Mouse (Mus musculus): ENCODE results near the gene Gm37419.

Gene Gm37419

DNA sequence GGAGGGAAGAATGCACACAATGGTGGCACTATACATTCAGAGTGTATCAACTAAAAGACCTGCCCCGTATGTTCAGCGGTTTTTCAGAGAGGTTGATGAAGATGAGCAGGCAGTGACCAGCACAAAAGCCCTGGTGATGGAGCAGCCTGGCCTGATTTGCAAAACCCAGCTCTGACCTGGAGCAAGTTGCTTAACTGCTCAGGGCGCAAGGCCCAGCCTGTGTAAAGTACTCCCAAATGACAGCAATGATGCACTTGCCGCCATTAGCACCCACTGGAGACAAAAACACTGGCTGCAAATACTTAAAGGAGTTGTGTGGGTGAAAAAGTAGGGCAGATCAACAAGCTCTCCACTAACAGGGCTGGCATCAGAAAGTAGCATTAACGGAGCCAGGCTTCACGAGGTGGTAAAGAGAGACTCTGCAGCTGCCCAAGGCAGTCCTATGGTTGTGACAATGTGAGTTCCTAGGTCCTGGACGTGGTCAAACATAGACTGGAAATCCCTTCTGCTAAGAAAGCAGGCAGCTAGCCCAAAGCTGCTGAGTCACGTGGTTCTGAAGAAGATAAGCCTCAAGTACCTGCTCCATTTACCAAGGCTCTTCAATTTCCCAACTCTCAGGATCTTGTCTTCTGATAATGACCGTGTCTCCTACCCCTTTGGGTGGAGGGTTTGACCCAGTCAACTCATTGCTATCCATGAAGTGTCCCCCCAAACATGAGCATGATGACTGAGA is 14.5 kb upstream of the Gm37419 start:
- no peaks in the 10 kb centered on the region; the same call in 1 of the 2 replicates for H3K27me3 ChIP-seq (ENCODE audit: insufficient read depth, low read length)
- H3K4me3 ChIP-seq (replicated peaks; ENCODE audit: low read length), result no peak overlapping the region
- H3K36me3 ChIP-seq (ENCODE audit: insufficient read depth, low read length), result peaks cover 5% of the 10 kb centered on the region; the same call in 1 of the 2 replicates
- peaks cover 11% of the 10 kb centered on the region for H3K4me1 ChIP-seq (replicated peaks; ENCODE audit: low read depth, low read length)
- TF ChIP-seq CTCF (conservative IDR thresholded peaks at IDR 0.05; ENCODE audit: low read length) (no peak), NANOG (IDR thresholded peaks at IDR 0.05; ENCODE audit: borderline replicate concordance, low read length) (no peak), POU5F1 (IDR thresholded peaks at IDR 0.05; ENCODE audit: borderline replicate concordance, low read length) (no peak)
- H3K9me3 ChIP-seq (ENCODE audit: low read length), result no peaks in the 10 kb centered on the region

DNA sequence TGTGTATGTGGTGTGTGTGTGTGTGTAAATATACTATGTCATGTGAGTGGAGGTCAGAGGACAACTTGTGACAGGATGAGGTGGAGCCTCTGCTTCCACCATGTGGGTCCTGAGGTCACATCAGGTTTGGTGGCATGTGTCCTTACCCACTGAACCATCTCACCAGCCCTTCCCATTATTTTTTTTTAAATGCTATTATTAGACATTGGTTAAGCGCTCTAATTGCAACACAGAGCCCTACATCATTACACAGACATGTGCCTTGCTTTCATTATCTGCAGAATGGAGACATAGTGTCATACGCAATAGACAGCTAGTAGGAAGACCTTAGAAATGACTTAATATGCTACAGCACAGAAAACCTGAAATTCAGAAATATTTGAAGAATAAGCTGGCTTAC is 12.1 kb upstream of the Gm37419 start:
- H3K36me3 ChIP-seq (ENCODE audit: insufficient read depth, low read length), result peaks cover 1% of the 10 kb centered on the region; the same call in 1 of the 2 replicates
- no peak overlapping the region for H3K4me3 ChIP-seq (replicated peaks; ENCODE audit: low read length)
- H3K4me1 ChIP-seq (replicated peaks; ENCODE audit: low read depth, low read length), result peaks cover 20% of the 10 kb centered on the region
- H3K27me3 ChIP-seq (ENCODE audit: insufficient read depth, low read length), result peaks cover 24% of the 10 kb centered on the region
- TF ChIP-seq NANOG (IDR thresholded peaks at IDR 0.05; ENCODE audit: borderline replicate concordance, low read length) (no peak), CTCF (conservative IDR thresholded peaks at IDR 0.05; ENCODE audit: low read length) (no peak), POU5F1 (IDR thresholded peaks at IDR 0.05; ENCODE audit: borderline replicate concordance, low read length) (no peak)
- H3K9me3 ChIP-seq (ENCODE audit: low read length), result no peaks in the 10 kb centered on the region

DNA sequence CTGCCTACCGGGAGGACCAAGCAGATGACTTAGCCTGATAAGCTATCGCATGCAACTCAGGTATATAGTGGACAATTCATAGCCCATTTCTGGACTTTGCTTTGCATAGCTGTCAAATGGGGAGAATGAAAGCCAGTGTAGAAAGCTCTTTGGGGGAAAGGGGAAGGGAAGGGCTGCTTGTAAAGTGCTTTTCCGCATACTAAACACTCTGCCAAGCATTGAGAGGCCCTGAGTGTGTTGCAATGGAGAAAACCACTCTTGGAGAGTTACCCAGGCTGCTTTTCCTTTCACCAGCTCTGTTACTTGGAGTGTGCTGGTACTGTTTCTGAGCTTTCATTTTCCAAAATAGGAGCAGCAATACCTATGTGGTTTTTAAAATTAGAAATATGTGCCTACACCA is 10.6 kb upstream of the Gm37419 start:
- H3K4me1 ChIP-seq (replicated peaks; ENCODE audit: low read depth, low read length), result peaks cover 29% of the 10 kb centered on the region
- H3K4me3 ChIP-seq (replicated peaks; ENCODE audit: low read length), result no peak overlapping the region
- H3K9me3 ChIP-seq (ENCODE audit: low read length), result no peaks in the 10 kb centered on the region
- H3K36me3 ChIP-seq (ENCODE audit: insufficient read depth, low read length), result no peaks in the 10 kb centered on the region
- TF ChIP-seq CTCF (conservative IDR thresholded peaks at IDR 0.05; ENCODE audit: low read length) (no peak), POU5F1 (IDR thresholded peaks at IDR 0.05; ENCODE audit: borderline replicate concordance, low read length) (no peak), NANOG (IDR thresholded peaks at IDR 0.05; ENCODE audit: borderline replicate concordance, low read length) (no peak)
- peaks cover 35% of the 10 kb centered on the region for H3K27me3 ChIP-seq (ENCODE audit: insufficient read depth, low read length)

DNA sequence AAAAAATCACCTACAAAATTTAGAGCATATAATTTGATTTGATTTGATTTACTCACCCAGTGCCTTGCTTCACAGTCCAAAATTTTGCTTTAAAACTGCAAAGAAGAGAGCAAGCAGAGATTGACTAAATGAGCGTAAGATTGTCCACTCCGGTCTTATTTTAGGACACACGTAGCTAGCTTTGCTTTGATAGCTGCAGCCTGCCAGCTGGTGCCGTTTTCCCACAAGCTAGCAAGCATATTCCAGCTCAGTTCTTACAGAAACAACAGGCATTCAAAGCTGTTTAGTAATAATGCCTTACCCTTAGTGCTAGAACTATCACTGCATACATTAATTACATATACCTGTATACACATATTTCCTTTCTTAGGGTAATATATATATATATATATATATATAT is 9.8 kb upstream of the Gm37419 start:
- Histone ChIP-seq H3K4me1 (replicated peaks; ENCODE audit: low read depth, low read length) (peaks cover 33% of the 10 kb centered on the region), H3K9me3 (ENCODE audit: low read length) (no peaks in the 10 kb centered on the region), H3K4me3 (replicated peaks; ENCODE audit: low read length) (no peak overlapping the region), H3K36me3 (ENCODE audit: insufficient read depth, low read length) (no peaks in the 10 kb centered on the region), H3K27me3 (ENCODE audit: insufficient read depth, low read length) (peaks cover 37% of the 10 kb centered on the region)
- TF ChIP-seq POU5F1 (IDR thresholded peaks at IDR 0.05; ENCODE audit: borderline replicate concordance, low read length), result no peak

DNA sequence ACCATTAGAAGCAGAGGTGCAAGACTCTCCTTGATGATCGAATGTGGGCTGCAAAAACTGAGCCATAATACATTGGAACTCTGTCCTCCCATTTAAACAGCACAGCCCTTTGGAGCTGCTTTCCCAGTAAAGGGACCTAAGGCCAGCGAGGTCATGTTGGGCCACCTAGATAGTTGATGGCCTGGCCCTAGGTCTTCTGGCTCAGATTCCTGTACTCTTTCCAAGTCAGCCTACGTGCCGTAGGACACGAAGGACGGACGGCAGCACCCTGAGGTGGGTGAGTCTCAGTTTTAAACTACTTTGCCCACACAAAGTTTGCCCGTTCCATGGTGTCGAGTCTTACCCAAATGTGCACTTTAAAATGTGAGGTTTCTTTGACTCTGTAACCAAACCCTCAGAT is 8.8 kb upstream of the Gm37419 start:
- TF ChIP-seq CTCF (conservative IDR thresholded peaks at IDR 0.05; ENCODE audit: low read length) (no peak), NANOG (IDR thresholded peaks at IDR 0.05; ENCODE audit: borderline replicate concordance, low read length) (no peak), POU5F1 (IDR thresholded peaks at IDR 0.05; ENCODE audit: borderline replicate concordance, low read length) (no peak)
- H3K4me3 ChIP-seq (replicated peaks; ENCODE audit: low read length), result no peak overlapping the region
- peaks cover 45% of the 10 kb centered on the region for H3K27me3 ChIP-seq (ENCODE audit: insufficient read depth, low read length)
- peaks cover 41% of the 10 kb centered on the region for H3K4me1 ChIP-seq (replicated peaks; ENCODE audit: low read depth, low read length)
- H3K9me3 ChIP-seq (ENCODE audit: low read length), result no peaks in the 10 kb centered on the region
- H3K36me3 ChIP-seq (ENCODE audit: insufficient read depth, low read length), result no peaks in the 10 kb centered on the region

DNA sequence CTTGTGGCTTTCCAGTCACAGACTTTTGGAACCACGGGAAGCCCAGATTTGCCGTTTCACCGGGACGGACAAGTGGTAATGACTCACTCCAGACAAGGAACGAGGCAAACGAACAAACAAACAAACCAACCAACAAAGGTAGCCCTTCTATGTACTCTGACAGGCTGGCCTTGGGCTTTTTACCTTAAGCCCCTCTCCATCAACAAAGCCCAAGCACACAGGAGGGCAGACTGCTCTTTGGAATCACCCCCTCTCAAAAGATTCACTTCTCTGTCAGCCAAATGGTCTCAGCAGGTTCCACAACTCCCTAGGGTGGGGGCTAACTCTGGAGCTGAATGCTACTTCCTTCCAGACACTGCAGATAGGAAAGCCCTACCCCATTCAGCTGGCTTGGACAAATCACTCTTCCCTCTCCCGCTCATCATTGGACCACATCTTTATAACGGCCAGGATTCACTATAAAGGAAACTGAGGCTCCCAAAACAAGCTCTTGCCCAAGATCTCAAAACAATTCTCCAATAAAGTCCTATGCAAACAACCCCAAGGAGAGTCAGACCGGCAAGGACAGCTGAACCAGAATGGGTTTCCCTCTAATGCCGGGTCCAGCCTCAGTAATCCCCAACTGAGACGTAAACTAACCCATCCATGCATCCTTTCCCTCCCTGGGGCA is 7.9 kb upstream of the Gm37419 start:
- TF ChIP-seq POU5F1 (IDR thresholded peaks at IDR 0.05; ENCODE audit: borderline replicate concordance, low read length) (no peak), NANOG (IDR thresholded peaks at IDR 0.05; ENCODE audit: borderline replicate concordance, low read length) (no peak), CTCF (conservative IDR thresholded peaks at IDR 0.05; ENCODE audit: low read length) (no peak)
- H3K27me3 ChIP-seq (ENCODE audit: insufficient read depth, low read length), result peaks cover 53% of the 10 kb centered on the region
- H3K36me3 ChIP-seq (ENCODE audit: insufficient read depth, low read length), result no peaks in the 10 kb centered on the region
- peaks cover 50% of the 10 kb centered on the region for H3K4me1 ChIP-seq (replicated peaks; ENCODE audit: low read depth, low read length)
- H3K4me3 ChIP-seq (replicated peaks; ENCODE audit: low read length), result peak overlapping the region; percentile 60
- no peaks in the 10 kb centered on the region for H3K9me3 ChIP-seq (ENCODE audit: low read length)

DNA sequence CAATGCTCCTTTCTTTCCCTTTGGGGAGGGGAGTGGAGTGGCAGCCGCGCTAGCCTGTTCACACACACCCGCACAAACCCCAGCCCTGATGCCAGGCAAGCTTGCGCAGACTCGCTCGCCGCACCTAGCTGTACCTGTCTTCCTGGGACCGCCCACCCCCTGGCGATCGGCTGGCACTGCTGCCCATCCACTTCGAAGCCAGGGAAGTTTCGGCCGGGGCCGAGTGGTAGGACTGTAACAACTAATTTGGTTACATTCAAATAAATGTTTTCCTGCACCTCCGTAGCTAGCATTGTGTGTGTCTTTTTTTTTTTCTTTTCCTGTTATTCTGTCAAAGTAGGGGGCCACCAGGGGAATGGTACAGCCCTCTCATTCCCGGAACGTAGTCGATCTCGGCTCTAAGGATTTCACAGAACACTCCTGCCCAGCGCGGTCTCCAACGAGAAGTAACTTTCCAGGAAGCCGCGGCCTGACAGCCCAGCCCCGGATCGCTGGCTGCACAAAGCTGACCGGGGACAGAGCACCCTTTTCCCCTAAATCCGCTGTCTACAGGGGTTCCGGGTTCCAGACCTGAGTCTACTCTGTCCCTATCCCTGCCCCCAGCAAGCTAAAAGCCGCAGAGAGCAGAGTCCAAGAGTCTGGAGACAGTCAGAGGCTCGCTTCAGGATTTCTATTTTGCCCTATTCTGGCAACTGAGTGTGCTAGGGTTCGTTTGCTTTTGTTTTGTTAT is 7.1 kb upstream of the Gm37419 start:
- H3K4me3 ChIP-seq (replicated peaks; ENCODE audit: low read length), result peak overlapping the region; percentile 60
- TF ChIP-seq POU5F1 (IDR thresholded peaks at IDR 0.05; ENCODE audit: borderline replicate concordance, low read length) (no peak), NANOG (IDR thresholded peaks at IDR 0.05; ENCODE audit: borderline replicate concordance, low read length) (no peak), CTCF (conservative IDR thresholded peaks at IDR 0.05; ENCODE audit: low read length) (no peak)
- peaks cover 52% of the 10 kb centered on the region for H3K4me1 ChIP-seq (replicated peaks; ENCODE audit: low read depth, low read length)
- H3K9me3 ChIP-seq (ENCODE audit: low read length), result no peaks in the 10 kb centered on the region
- peaks cover 60% of the 10 kb centered on the region for H3K27me3 ChIP-seq (ENCODE audit: insufficient read depth, low read length)
- no peaks in the 10 kb centered on the region for H3K36me3 ChIP-seq (ENCODE audit: insufficient read depth, low read length)
